Mouse (Mus musculus) layer of hippocampus, postnatal 10 days (tissue): ENCODE data around the gene Grid2ip. TPM values are rescaled to one million over a fixed set of nuclear protein-coding genes. Genes with fewer than 3 reads are reported as not detected.

Experiments used
- DNase-seq, 2 experiments: peaks; one replicate each; pipeline ENCODE4 v3.0.0; 2021; ENCODE audit warnings: low spot score in 2 of 2
- long read RNA-seq: library from polyadenylated mRNA; stranded (forward); transcript quantifications from one replicate; pipeline ENCODE4 v2.0.0, GENCODE M21; 2023
- total RNA-seq, 2 experiments: library from RNA; stranded (reverse); gene quantifications; 2 replicates each; pipeline ENCODE4 v1.2.3; 2021

The Grid2ip gene
- total RNA-seq = 1 to 10 TPM; 3.4 to 4.9 TPM
- long read RNA-seq = 0 reads

- no peak for DNase-seq
Observed at GRCm38 (mm10) chr5:143356686-143357388, at the start of gene Grid2ip. Gene Grid2ip, plus strand, starts transcription at chr5:143357338.

GRCm38 (mm10) chr5:143308825-143309224, 48.3 kb upstream of the Grid2ip start:
- DNase-seq = no peak

- DNase-seq = no peak
Observed at GRCm38 (mm10) chr5:143309916-143310315, 47.2 kb upstream of the Grid2ip start.

GRCm38 (mm10) chr5:143311886-143312285, 45.3 kb upstream of the Grid2ip start:
- DNase-seq = peak; percentile 84 to 87

- DNase-seq = no peak
Observed at GRCm38 (mm10) chr5:143314183-143314729, 42.9 kb upstream of the Grid2ip start.

- peak; percentile 89 to 95 for DNase-seq
Observed at GRCm38 (mm10) chr5:143314730-143315513, 42.2 kb upstream of the Grid2ip start, which contains the start of gene E130309D02Rik. Gene E130309D02Rik, minus strand, starts transcription at chr5:143315360.

- no peak for DNase-seq
Observed at GRCm38 (mm10) chr5:143315514-143315888, 41.6 kb upstream of the Grid2ip start.

GRCm38 (mm10) chr5:143316605-143317287, 40.4 kb upstream of the Grid2ip start:
- DNase-seq = no peak

GRCm38 (mm10) chr5:143317288-143317610, 39.9 kb upstream of the Grid2ip start:
- DNase-seq = no peak

- DNase-seq = peak; percentile 93
Observed at GRCm38 (mm10) chr5:143328690-143329495, 28.2 kb upstream of the Grid2ip start, which contains the start of gene Zdhhc4. Gene Zdhhc4, minus strand, starts transcription at chr5:143329256.

GRCm38 (mm10) chr5:143333872-143334271, 23.3 kb upstream of the Grid2ip start:
- peak; percentile 90 to 93 for DNase-seq

GRCm38 (mm10) chr5:143334418-143335088, 22.6 kb upstream of the Grid2ip start:
- no peak for DNase-seq

GRCm38 (mm10) chr5:143335089-143335460, 22.1 kb upstream of the Grid2ip start:
- no peak for DNase-seq

- DNase-seq = no peak
Observed at GRCm38 (mm10) chr5:143336559-143336958, 20.6 kb upstream of the Grid2ip start.

- no peak for DNase-seq
Observed at GRCm38 (mm10) chr5:143339603-143340002, 17.5 kb upstream of the Grid2ip start.

GRCm38 (mm10) chr5:143346367-143346766, 10.8 kb upstream of the Grid2ip start:
- no peak for DNase-seq

GRCm38 (mm10) chr5:143356017-143356416, 1.1 kb upstream of the Grid2ip start:
- DNase-seq = no peak

- DNase-seq = peak in 1 of 2 experiments; percentile 17
Observed at GRCm38 (mm10) chr5:143357564-143357963, 426 bp downstream of the Grid2ip start.

- no peak for DNase-seq
Observed at GRCm38 (mm10) chr5:143359263-143359662, 2.1 kb downstream of the Grid2ip start.

GRCm38 (mm10) chr5:143360000-143360399, 2.9 kb downstream of the Grid2ip start:
- peak in 1 of 2 experiments; percentile 25 for DNase-seq
